Mouse (Mus musculus) midbrain, embryonic 12.5 days (tissue): ENCODE measurements around the gene Plod3. TPM values are rescaled to one million over a fixed set of nuclear protein-coding genes. Genes with fewer than 3 reads are reported as not detected.

Experiments used
- ATAC-seq: fragments of 200-750 bp; cut with Nextera tagmentation; 2 replicates; pipeline ENCODE4 v1.8.0; 2017; ENCODE audit warnings: low read depth, moderate TSS enrichment, moderate library complexity; ENCODE audit not compliant: low FRiP score
- H3K27ac ChIP-seq: fragments of 300-500 bp; sonication (generic); replicated peaks from 2 replicates; pipeline ENCODE4 v1.5.1; 2016; ENCODE audit warnings: mild to moderate bottlenecking
- H3K27me3 ChIP-seq: fragments of 300-500 bp; sonication (generic); 2 replicates; pipeline ENCODE4 v1.6.1; 2016; ENCODE audit warnings: mild to moderate bottlenecking
- H3K36me3 ChIP-seq: fragments of 300-500 bp; sonication (generic); 2 replicates; pipeline ENCODE4 v1.6.1; 2016
- H3K4me1 ChIP-seq: fragments of 300-500 bp; sonication (generic); 2 replicates; pipeline ENCODE4 v1.6.1; 2016
- H3K4me2 ChIP-seq: fragments of 300-500 bp; sonication (generic); replicated peaks from 2 replicates; pipeline ENCODE4 v1.6.1; 2016; ENCODE audit warnings: mild to moderate bottlenecking, moderate library complexity
- H3K4me3 ChIP-seq: fragments of 300-500 bp; sonication (generic); 2 replicates; pipeline ENCODE4 v1.5.1; 2016; ENCODE audit warnings: mild to moderate bottlenecking
- H3K9ac ChIP-seq: fragments of 300-500 bp; sonication (generic); replicated peaks from 2 replicates; pipeline ENCODE4 v1.6.1; 2016; ENCODE audit warnings: mild to moderate bottlenecking, moderate library complexity
- H3K9me3 ChIP-seq: fragments of 300-500 bp; sonication (generic); 2 replicates; pipeline ENCODE4 v1.6.1; 2016; ENCODE audit warnings: mild to moderate bottlenecking
- WGBS: fragments of 180-500 bp; shearing (Covaris S2); methylation state at CpG from one replicate; pipeline ENCODE4 v1.1.7; 2016; 5-methylcytosine and 5-hydroxymethylcytosine counted together
- polyA plus RNA-seq: library from polyadenylated mRNA; unstranded; fragments of >200 nt; fragmentation: Nextera tagmentation; extraction: Ambion mirVana; gene quantifications from 2 replicates; pipeline ENCODE4 v1.2.1, GENCODE M21; 2016

Plod3 gene
- polyA plus RNA-seq, 1 experiment from 2014 or later: 40.7 TPM

GRCm38 (mm10) chr5:136953015-136953414 is 33.8 kb upstream of the Plod3 start, which contains the start of gene Fis1:
Fis1 (plus strand) TSS chr5:136953275.
- under 1% methylated on average over 23 of the region's 23 CpGs for WGBS
- Histone ChIP-seq H3K27ac (peak within 1 kb of the TSS; percentile 71), H3K9ac (peak within 1 kb of the TSS; percentile 81), H3K4me3 (peak within 1 kb of the TSS; percentile 82), H3K27me3 (no peaks in the 10 kb centered on the region), H3K4me2 (peak within 1 kb of the TSS; percentile 80), H3K9me3 (no peaks in the 10 kb centered on the region), H3K4me1 (peaks cover 12% of the 10 kb centered on the region), H3K36me3 (0 out of 2 replicates have a peak, but pooled peaks cover 6% of the 10 kb centered on the region)
- ATAC-seq: peak; percentile 99

- peak overlapping the region; percentile 82 for H3K4me3 ChIP-seq
- 3% methylated on average over 12 of the region's 12 CpGs for WGBS
- H3K4me2 ChIP-seq: peak overlapping the region; percentile 80
- H3K9me3 ChIP-seq: no peaks in the 10 kb centered on the region
- H3K27ac ChIP-seq: peak overlapping the region; percentile 71
- H3K36me3 ChIP-seq: peaks cover 7% of the 10 kb centered on the region; the same call in 1 of the 2 replicates
- H3K27me3 ChIP-seq: no peaks in the 10 kb centered on the region
- peak overlapping the region; percentile 81 for H3K9ac ChIP-seq
- H3K4me1 ChIP-seq: peaks cover 12% of the 10 kb centered on the region
- no peak; the same call in 1 of the 2 replicates for ATAC-seq
These were observed 33.3 kb upstream of the Plod3 start for GRCm38 (mm10) chr5:136953440-136953951.

DNA sequence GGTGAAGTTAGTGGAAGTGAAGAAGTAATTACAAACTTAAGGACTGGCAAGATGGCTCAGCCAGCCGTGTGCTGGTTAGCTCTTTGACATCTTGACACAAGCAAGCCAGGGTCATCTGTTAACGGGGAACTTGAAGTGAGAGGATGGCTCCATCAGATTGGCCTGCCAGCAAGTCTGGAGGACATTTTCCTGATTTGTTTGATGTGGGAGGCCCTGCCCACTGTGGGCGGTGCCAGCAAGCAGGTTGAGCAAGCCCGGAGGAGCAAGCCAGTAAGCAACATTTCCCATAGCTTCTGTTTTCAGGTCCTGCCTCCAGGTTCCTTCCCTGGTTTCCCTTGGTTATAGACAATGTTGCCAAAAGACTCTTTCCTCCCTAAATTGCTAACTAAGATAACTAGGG is 31.2 kb upstream of the Plod3 start:
- Histone ChIP-seq H3K27ac (no peak overlapping the region), H3K4me3 (no peak overlapping the region), H3K9ac (no peak overlapping the region), H3K36me3 (peaks cover 8% of the 10 kb centered on the region; the same call in 1 of the 2 replicates), H3K4me2 (no peak overlapping the region), H3K4me1 (peaks cover 12% of the 10 kb centered on the region), H3K27me3 (no peaks in the 10 kb centered on the region), H3K9me3 (no peaks in the 10 kb centered on the region)
- ATAC-seq: no peak
- WGBS: 91% methylated on average over 4 of the region's 4 CpGs

DNA sequence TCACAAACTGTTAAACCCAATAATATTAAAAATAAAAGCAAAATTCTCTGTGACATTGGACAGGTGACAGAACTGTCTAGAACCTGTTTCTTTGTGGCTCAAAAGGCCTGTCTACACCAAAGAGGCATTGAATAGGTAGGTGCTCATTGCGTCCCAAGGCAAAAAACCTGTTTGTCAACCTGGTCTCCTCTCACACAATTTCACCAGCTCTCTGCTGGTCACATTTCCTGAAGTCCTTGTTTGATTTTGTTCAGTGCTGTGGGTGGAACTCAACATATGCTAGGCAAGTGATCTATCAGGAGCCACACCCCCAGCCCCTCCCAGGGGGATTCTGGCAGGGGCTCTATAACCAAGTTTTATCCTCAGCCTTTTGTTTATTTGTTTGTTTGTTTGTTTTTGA is 29.6 kb upstream of the Plod3 start:
- no peak overlapping the region for H3K4me2 ChIP-seq
- H3K27me3 ChIP-seq: no peaks in the 10 kb centered on the region
- H3K9me3 ChIP-seq: no peaks in the 10 kb centered on the region
- H3K4me3 ChIP-seq: no peak overlapping the region
- H3K9ac ChIP-seq: no peak overlapping the region
- H3K36me3 ChIP-seq: peaks cover 8% of the 10 kb centered on the region; the same call in 1 of the 2 replicates
- H3K4me1 ChIP-seq: peaks cover 21% of the 10 kb centered on the region
- H3K27ac ChIP-seq: no peak overlapping the region
- WGBS: 100% methylated on average over 1 of the region's 1 CpGs
- ATAC-seq: no peak

- Histone ChIP-seq H3K4me1 (peaks cover 24% of the 10 kb centered on the region), H3K4me2 (no peak overlapping the region), H3K9me3 (no peaks in the 10 kb centered on the region), H3K4me3 (no peak overlapping the region), H3K27ac (no peak overlapping the region), H3K9ac (no peak overlapping the region), H3K27me3 (no peaks in the 10 kb centered on the region), H3K36me3 (peaks cover 19% of the 10 kb centered on the region)
- ATAC-seq: no peak
- 82% methylated on average over 5 of the region's 5 CpGs for WGBS
These were observed 27.7 kb upstream of the Plod3 start for GRCm38 (mm10) chr5:136958991-136959605.

DNA sequence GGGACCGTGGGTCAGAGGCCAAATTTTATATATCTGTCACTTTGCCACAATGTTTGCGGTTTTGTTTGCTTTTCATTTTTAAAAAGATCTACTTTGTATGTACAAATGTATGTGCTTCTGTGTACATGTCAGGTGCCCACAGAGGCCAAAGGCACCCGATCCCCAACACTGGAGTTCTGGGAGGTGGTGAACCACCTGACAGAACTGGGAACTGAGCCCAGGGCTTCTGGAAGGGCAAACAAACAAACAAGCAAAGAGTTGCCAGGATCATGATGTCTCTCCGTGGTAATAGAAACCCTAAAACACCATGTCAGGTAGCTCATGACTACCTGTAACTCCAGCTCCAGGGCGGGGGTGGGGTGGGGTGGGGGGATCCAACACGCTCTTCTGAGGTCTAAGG is 26.8 kb upstream of the Plod3 start:
- Histone ChIP-seq H3K9ac (no peak overlapping the region), H3K36me3 (peaks cover 29% of the 10 kb centered on the region), H3K27ac (no peak overlapping the region), H3K4me2 (no peak overlapping the region), H3K27me3 (no peaks in the 10 kb centered on the region), H3K9me3 (no peaks in the 10 kb centered on the region), H3K4me3 (no peak overlapping the region), H3K4me1 (peaks cover 20% of the 10 kb centered on the region)
- WGBS: 95% methylated on average over 6 of the region's 6 CpGs
- ATAC-seq: no peak

- WGBS: 22% methylated on average over 5 of the region's 5 CpGs
- H3K4me1 ChIP-seq: peaks cover 19% of the 10 kb centered on the region
- peak overlapping the region; percentile 86 for H3K27ac ChIP-seq
These were observed 25.4 kb upstream of the Plod3 start for GRCm38 (mm10) chr5:136961334-136961982.

GRCm38 (mm10) chr5:136961983-136962461 is 24.8 kb upstream of the Plod3 start:
- Histone ChIP-seq H3K4me2 (peak overlapping the region; percentile 80), H3K9ac (peak overlapping the region; percentile 72), H3K4me3 (peak overlapping the region; percentile 71), H3K27ac (peak overlapping the region; percentile 86), H3K9me3 (no peaks in the 10 kb centered on the region), H3K27me3 (no peaks in the 10 kb centered on the region), H3K4me1 (peaks cover 17% of the 10 kb centered on the region), H3K36me3 (peaks cover 43% of the 10 kb centered on the region)
- 0% methylated on average over 20 of the region's 20 CpGs for WGBS
- peak; percentile 90 for ATAC-seq

More at GRCm38 (mm10) chr5:136961334-136961982, 25.4 kb upstream of the Plod3 start:
- H3K9ac ChIP-seq: peak overlapping the region; percentile 72
- peak; percentile 28 for ATAC-seq
- no peaks in the 10 kb centered on the region for H3K9me3 ChIP-seq
- peak overlapping the region; percentile 80 for H3K4me2 ChIP-seq
- H3K27me3 ChIP-seq: no peaks in the 10 kb centered on the region
- H3K4me3 ChIP-seq: peak overlapping the region; percentile 71
- H3K36me3 ChIP-seq: peaks cover 42% of the 10 kb centered on the region

GRCm38 (mm10) chr5:136962501-136962900 is 24.3 kb upstream of the Plod3 start:
- H3K4me3 ChIP-seq: peak overlapping the region; percentile 71
- peaks cover 17% of the 10 kb centered on the region for H3K4me1 ChIP-seq
- H3K9me3 ChIP-seq: no peaks in the 10 kb centered on the region
- peaks cover 46% of the 10 kb centered on the region for H3K36me3 ChIP-seq
- 3% methylated on average over 10 of the region's 10 CpGs for WGBS
- peak overlapping the region; percentile 72 for H3K9ac ChIP-seq
- H3K27ac ChIP-seq: peak overlapping the region; percentile 86
- H3K4me2 ChIP-seq: peak overlapping the region; percentile 80
- ATAC-seq: peak; percentile 61
- no peaks in the 10 kb centered on the region for H3K27me3 ChIP-seq

DNA sequence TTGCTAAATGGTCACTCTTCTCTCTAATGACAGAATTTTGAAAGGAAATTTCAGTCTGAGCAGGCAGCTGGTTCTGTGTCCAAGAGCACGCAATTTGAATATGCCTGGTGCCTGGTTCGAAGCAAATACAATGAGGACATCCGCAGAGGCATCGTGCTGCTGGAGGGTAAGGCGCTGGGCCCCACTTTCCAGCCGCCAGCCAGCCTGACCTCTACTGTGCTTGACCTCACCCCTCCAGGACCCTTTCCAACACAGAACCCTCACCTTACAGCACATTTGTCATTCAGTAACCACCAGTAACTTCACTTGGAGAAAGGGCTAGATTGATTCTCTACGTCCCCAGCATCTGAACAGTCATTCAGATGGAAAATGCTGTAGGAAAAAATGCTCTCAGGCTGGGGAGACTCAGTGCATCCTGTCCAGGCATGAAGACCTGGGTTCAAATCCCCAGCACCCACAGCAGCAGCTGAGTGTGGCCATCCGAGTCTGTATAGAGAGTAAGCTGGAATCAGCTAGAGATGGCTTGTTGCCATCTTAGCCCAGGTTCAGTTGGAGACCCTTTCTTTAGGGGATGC is 23.8 kb upstream of the Plod3 start:
- Histone ChIP-seq H3K9ac (peak overlapping the region; percentile 72), H3K4me1 (peaks cover 17% of the 10 kb centered on the region), H3K27ac (peak overlapping the region; percentile 86), H3K4me3 (peak overlapping the region; percentile 71), H3K27me3 (no peaks in the 10 kb centered on the region), H3K9me3 (no peaks in the 10 kb centered on the region), H3K36me3 (peaks cover 52% of the 10 kb centered on the region), H3K4me2 (peak overlapping the region; percentile 80)
- no peak for ATAC-seq
- WGBS: 80% methylated on average over 8 of the region's 8 CpGs

DNA sequence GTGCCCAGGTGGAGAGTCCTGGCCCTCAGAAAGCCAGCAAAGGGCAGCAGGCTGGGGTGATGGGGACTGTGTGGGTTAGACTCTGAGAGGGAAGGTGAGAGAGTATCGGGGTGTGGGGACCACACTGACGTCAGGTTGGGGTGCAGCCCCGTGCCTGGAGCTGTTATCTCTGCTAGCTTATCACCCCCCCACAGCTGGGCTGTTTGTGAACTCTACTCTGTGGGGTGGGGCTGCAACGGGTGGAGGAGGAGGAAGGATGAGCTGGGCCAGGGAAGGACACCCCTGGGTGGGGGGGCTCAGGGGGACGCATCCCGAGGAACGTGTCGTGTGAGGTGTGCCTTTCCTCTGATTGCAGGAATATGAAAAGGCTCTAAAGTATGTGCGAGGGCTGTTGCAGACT is 21.6 kb upstream of the Plod3 start:
- H3K36me3 ChIP-seq: peaks cover 58% of the 10 kb centered on the region
- H3K27me3 ChIP-seq: no peaks in the 10 kb centered on the region
- no peak overlapping the region for H3K27ac ChIP-seq
- ATAC-seq: no peak
- H3K9me3 ChIP-seq: no peaks in the 10 kb centered on the region
- WGBS: 91% methylated on average over 9 of the region's 9 CpGs
- no peak overlapping the region for H3K4me2 ChIP-seq
- H3K4me1 ChIP-seq: peaks cover 17% of the 10 kb centered on the region
- no peak overlapping the region for H3K4me3 ChIP-seq
- no peak overlapping the region for H3K9ac ChIP-seq

DNA sequence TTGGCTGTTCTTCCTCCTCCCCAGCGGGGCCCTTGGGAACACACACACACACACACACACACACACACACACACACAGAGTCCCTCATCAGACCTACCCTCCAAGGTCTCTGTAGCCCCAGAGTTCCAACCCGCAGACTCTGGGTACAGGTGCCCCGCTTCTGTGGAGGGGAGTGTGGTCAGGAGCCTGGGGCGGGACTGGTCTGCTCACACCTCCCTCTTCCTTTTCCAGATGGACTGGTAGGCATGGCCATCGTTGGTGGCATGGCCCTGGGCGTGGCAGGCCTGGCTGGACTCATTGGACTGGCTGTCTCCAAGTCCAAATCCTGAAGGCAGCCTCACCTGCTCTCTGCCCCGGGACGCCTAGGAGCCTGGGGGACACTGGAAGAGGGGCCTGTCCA is 21.1 kb upstream of the Plod3 start:
- Histone ChIP-seq H3K27me3 (no peaks in the 10 kb centered on the region), H3K4me1 (peaks cover 17% of the 10 kb centered on the region), H3K4me2 (no peak overlapping the region), H3K9me3 (no peaks in the 10 kb centered on the region), H3K4me3 (no peak overlapping the region), H3K27ac (no peak overlapping the region), H3K36me3 (peaks cover 58% of the 10 kb centered on the region), H3K9ac (no peak overlapping the region)
- no peak for ATAC-seq
- 93% methylated on average over 8 of the region's 8 CpGs for WGBS
